Mouse (Mus musculus) monocyte, adult 2 months (primary cell): ENCODE data around the gene Dhx36.
A peak's percentile ranks its signal among the peaks of the same experiment; 100 is the strongest.

Experiments used
- DNase-seq, 2 experiments: peaks; one replicate each; pipeline ENCODE4 v3.0.0; 2022; ENCODE audit warnings: low spot score in 2 of 2, low read depth in 1 of 2

The Dhx36 gene

GRCm38 (mm10) chr3:62506488-62507205, at the start of gene Dhx36:
Gene Dhx36 (minus strand): TSS chr3:62507004.
- DNase-seq = peak; percentile 85 to 89

- no peak for DNase-seq
Observed at GRCm38 (mm10) chr3:62527593-62527992, 20.8 kb upstream of the Dhx36 start.

GRCm38 (mm10) chr3:62527160-62527559, 20.4 kb upstream of the Dhx36 start:
- DNase-seq = no peak

GRCm38 (mm10) chr3:62507206-62507647, 423 bp upstream of the Dhx36 start:
- DNase-seq = no peak

GRCm38 (mm10) chr3:62505166-62505900, 1.5 kb downstream of the Dhx36 start:
- no peak for DNase-seq

GRCm38 (mm10) chr3:62499327-62499726, 7.5 kb downstream of the Dhx36 start:
- no peak for DNase-seq

- DNase-seq = no peak
Observed at GRCm38 (mm10) chr3:62492568-62492967, 14.2 kb downstream of the Dhx36 start.

GRCm38 (mm10) chr3:62484340-62484739, 22.5 kb downstream of the Dhx36 start:
- DNase-seq = no peak

GRCm38 (mm10) chr3:62470179-62470578, 36.6 kb downstream of the Dhx36 start:
- DNase-seq = no peak

GRCm38 (mm10) chr3:62464276-62464675, 42.5 kb downstream of the Dhx36 start:
- DNase-seq = no peak

- no peak for DNase-seq
Observed at GRCm38 (mm10) chr3:62459483-62459882, 47.3 kb downstream of the Dhx36 start.

GRCm38 (mm10) chr3:62458284-62459013, 48.4 kb downstream of the Dhx36 start:
- no peak for DNase-seq

GRCm38 (mm10) chr3:62455854-62456253, 51.0 kb downstream of the Dhx36 start:
- no peak for DNase-seq

- DNase-seq = no peak
Observed at GRCm38 (mm10) chr3:62454096-62454495, 52.7 kb downstream of the Dhx36 start.

GRCm38 (mm10) chr3:62452961-62453360, 53.8 kb downstream of the Dhx36 start:
- no peak for DNase-seq

GRCm38 (mm10) chr3:62449871-62450496, 56.8 kb downstream of the Dhx36 start:
- no peak for DNase-seq

- no peak for DNase-seq
Observed at GRCm38 (mm10) chr3:62447151-62447550, 59.7 kb downstream of the Dhx36 start.

GRCm38 (mm10) chr3:62446271-62446670, 60.5 kb downstream of the Dhx36 start:
- DNase-seq = no peak

- DNase-seq = no peak
Observed at GRCm38 (mm10) chr3:62443582-62444194, 63.1 kb downstream of the Dhx36 start.

GRCm38 (mm10) chr3:62440431-62440969, 66.3 kb downstream of the Dhx36 start:
- no peak for DNase-seq

GRCm38 (mm10) chr3:62435923-62436322, 70.9 kb downstream of the Dhx36 start:
- DNase-seq = no peak
